Mouse (Mus musculus) retina, embryonic 14.5 days (tissue): ENCODE data around the gene Gm10772.
"Not testable (repeated sequence)": the region's sequence is repeated elsewhere in the genome, so short reads cannot be mapped to it uniquely, and the experiment has no call there.

Source experiments
- DNase-seq: peaks from one replicate; pipeline ENCODE4 v3.0.0-alpha.2; 2015; ENCODE audit warnings: low spot score

Gene Gm10772

DNA sequence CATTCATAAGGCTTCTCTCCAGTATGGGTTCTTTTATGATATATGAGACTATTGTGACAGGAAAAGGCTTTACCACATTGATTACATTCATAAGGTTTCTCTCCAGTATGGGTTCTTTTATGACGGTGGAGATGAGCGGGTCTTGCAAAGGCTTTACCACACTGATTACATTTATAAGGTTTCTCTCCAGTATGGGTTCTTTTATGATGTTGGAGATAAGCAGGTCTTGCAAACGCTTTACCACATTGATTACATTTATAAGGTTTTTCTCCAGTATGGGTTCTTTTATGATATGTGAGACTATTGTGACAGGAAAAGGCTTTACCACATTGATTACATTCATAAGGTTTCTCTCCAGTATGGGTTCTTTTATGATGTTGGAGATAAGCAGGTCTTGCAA, at the start of gene Gm10772:
TSS of gene Gm10772 (minus strand) at position 101 of the 400 bp plus-strand sequence.
- DNase-seq = not testable (repeated sequence)

- DNase-seq = not testable (repeated sequence)
Observed at GRCm38 (mm10) chr13:66263914-66264313, 36.5 kb upstream of the Gm10772 start.

- DNase-seq = not testable (repeated sequence)
Observed at GRCm38 (mm10) chr13:66263141-66263540, 35.8 kb upstream of the Gm10772 start.

DNA sequence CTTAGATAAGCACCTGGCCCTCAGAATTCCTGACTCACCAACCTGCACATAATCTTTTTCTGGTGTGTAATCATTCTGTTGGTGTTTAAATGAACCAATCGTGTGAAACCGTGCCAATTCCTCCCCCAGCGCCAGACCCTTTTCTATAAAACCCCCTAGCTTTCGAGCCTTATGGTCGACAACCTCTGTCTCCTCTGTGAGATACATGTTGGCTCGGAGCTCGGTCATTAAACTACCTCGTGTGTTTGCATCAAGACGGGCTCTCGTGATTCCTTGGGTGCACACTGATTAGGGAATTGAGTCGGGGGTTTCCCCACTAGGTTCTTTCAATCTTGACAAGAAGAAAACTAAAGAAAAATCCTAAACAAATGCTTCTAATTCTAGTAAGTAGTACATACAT, 13.0 kb downstream of the Gm10772 start:
- DNase-seq = no peak

- not testable (repeated sequence) for DNase-seq
Observed at GRCm38 (mm10) chr13:66213811-66214210, 13.6 kb downstream of the Gm10772 start.

GRCm38 (mm10) chr13:66179172-66179571, 48.2 kb downstream of the Gm10772 start:
- not testable (repeated sequence) for DNase-seq
